Mouse (Mus musculus) adipose tissue, adult 10 weeks (tissue): ENCODE data around the gene Commd6. TPM values are rescaled to one million over a fixed set of nuclear protein-coding genes. Genes with fewer than 3 reads are reported as not detected.

Experiments used
- polyA plus RNA-seq: library from polyadenylated mRNA; stranded (reverse); fragments of 350-450 nt; fragmentation: Illumina TruSeq; extraction: RNeasy Lipid Tissue Mini Kit (QIAGEN cat#74804); gene quantifications from one replicate; pipeline ENCODE4 v1.2.3, GENCODE M21; 2014; ENCODE audit warnings: low read depth, low replicate concordance

Gene Commd6
- 49.7 TPM for polyA plus RNA-seq

DNA sequence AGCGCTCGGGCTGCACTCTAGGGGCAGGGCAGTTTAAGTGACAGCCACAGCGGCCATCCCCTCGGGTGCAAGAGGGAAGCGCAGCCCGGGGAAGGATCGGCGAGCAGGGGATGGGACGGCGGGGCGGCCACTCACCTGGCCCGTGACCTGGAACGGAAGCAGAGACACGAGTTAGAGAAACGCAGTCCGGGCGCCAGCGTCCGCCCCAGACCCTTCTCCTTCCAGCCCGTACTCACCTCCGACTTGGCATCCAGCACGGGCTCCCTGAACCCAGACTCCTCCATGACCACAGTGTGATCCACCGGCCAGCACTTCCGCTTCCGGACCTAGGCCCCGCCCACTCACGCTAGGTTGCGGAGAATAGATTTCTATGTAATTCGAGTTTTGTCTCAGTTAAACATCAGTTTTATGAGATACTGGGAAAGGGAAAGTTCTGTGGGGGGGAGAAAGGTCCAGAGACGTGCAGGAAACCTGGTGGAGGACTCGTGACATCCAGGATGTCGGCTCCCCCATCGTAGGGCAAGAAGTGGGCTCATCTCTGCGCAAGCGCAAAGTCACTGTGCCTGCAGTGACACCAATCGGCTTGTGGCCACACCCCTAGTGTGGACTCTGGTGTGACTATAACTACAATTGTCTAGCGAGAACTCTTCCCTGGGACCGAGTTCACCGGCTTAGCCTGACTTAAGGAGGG lies at the start of gene Commd6:
TSS of gene Commd6 (minus strand) at position 534 of the 691 bp plus-strand sequence.

DNA sequence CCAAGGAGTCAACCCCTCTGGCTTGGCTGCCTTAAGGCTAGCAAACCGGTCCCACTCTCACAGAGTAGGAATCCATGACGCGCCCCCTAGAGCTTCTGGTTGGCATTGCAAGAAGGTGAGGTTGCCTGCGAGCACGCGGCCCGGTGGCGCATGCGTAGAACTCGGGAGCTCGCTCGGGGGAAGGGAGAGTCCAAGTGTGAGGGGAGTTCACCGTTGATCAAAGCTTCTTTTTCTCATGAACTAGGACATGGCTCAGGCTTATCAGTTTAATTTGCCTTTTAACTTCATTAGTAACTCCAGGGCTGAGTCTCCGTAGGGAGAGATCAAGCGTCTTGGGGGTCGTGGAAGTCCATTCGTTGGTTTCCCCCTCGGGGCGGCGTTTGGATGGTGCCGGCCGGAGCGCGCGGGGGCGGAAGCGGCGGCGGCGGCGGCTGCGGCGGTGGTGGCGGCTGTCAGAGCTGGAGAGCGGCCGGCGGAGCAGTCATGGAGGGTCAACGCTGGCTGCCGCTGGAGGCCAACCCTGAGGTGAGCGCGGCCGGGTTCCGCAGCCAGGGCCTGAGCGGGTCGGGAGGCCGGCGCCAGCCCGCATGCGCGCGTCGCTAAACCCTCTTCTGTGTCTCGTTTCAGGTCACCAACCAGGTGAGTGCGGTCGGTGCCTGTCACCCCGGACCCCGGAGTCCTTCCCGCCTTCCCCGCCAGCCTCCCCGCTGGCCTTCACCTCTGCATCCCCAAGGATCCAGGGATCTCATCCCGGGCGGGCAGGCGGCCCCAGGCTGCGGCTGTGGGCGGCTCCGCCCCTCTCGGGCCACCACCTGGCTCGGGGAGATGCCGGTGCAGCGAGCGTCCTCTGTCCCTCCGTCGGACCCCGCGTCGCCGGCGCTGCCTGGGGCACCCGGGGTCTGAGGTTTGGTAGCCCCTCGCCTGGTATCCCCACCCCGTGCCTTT lies 13.4 kb upstream of the Commd6 start, which contains the start of gene Uchl3:
TSS of gene Uchl3 (plus strand) at position 387 of the 945 bp plus-strand sequence.

DNA sequence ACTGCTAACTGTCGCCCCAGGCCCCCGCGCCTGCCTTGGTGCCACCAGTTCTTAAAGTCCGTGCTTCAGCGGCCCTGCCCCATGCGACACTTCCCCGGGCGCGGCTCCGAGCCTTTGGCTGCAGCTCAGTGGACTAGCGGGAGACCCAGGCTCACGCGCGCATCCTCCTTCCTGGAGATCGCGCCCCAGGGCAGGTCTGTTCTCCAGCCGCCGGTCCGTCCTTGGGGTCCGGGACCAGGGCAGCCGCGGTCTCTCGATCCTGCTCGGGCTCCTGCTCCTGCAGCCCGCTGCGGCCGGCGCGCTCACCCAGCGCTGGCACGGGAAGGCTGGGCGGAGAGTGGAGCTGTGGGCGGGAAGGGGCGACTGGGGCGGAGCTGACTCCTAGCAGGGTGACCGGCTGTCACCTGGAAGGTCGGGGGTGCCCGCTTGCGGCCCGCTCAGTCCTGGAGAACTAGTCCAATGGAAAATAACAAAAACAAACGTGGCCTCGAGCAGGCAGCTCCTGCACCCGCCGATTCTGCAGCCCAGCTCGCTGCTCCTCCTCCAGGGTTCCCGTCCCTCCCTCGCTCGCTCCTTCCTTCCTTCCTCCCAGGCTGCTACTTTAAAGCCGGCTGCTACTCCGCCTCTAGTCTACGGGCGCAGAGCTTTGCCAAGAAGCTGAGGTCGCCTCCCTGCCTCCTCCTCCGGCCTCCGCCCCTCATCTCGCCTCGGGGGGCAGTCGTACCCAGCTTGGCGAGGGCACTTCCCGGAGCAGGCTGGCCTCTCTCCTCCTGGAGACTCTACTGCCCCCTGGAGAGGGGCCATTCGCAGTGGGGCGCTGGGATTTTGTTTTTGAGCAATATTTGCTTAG lies 31.7 kb downstream of the Commd6 start, which contains the start of gene Tbc1d4:
TSS of gene Tbc1d4 (minus strand) at position 673 of the 850 bp plus-strand sequence.

Other genes with a start within 250 kb of the Commd6 start
- 22.0 TPM for gene Tbc1d4, start 31.5 kb downstream of the Commd6 start, polyA plus RNA-seq
- 24.8 TPM for gene Uchl3, start 13.3 kb upstream of the Commd6 start, polyA plus RNA-seq
- 1.1 TPM for gene Gm9922, start 89.1 kb upstream of the Commd6 start, polyA plus RNA-seq
- gene Lmo7, start 89.3 kb upstream of the Commd6 start, polyA plus RNA-seq = 16.5 TPM